Mouse (Mus musculus): ENCODE data around the gene Tbc1d10a.

DNA sequence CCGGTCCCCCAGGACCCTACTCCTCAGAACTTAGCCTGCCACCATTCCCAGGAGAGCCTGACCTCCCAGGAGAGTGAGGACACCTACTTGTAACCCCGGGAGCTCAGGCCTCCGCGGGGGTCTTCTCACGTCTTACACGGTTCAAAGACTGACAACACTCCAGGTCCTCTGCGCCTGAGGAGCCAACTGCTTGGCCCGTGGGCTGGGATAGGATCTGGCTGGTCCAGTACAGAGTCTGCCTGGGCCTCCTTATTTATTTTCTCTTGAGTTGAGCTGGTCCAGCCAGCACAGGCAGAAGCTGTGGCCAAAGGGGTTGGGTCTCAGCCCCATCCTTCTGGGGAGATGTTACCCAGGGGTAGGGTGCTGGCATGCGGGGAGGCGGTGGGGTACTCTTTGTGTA, 28.5 kb downstream of the Tbc1d10a start:
- TF ChIP-seq FLI1 (IDR thresholded peaks at IDR 0.05; ENCODE audit: low read length) = no peak
- no peak for TF ChIP-seq GATA1 (IDR thresholded peaks at IDR 0.05; ENCODE audit: borderline replicate concordance, low read length)

Data from megakaryocyte, embryonic 14.5 days (primary cell).